Mouse (Mus musculus) forebrain, embryonic 15.5 days (tissue): ENCODE results near the gene Ube2s. TPM values are rescaled to one million over a fixed set of nuclear protein-coding genes. Genes with fewer than 3 reads are reported as not detected.
"Not testable (repeated sequence)": the region's sequence is repeated elsewhere in the genome, so short reads cannot be mapped to it uniquely, and the experiment has no call there.

Experiments
- ATAC-seq: fragments of 200-750 bp; cut with Nextera tagmentation; replicated peaks from 2 replicates; pipeline ENCODE4 v1.8.0; 2017; ENCODE audit warnings: mild to moderate bottlenecking, moderate TSS enrichment, moderate library complexity
- H3K27ac ChIP-seq: fragments of 300-500 bp; sonication (generic); replicated peaks from 2 replicates; pipeline ENCODE4 v1.5.1; 2015; ENCODE audit warnings: mild to moderate bottlenecking, inconsistent platforms
- H3K27me3 ChIP-seq: fragments of 300-500 bp; sonication (generic); 2 replicates; pipeline ENCODE4 v1.6.1; 2015; ENCODE audit warnings: inconsistent platforms
- H3K36me3 ChIP-seq: fragments of 300-500 bp; sonication (generic); 2 replicates; pipeline ENCODE4 v1.6.1; 2015; ENCODE audit warnings: mild to moderate bottlenecking, inconsistent platforms
- H3K4me1 ChIP-seq: fragments of 300-500 bp; sonication (generic); 2 replicates; pipeline ENCODE4 v1.6.1; 2015; ENCODE audit warnings: inconsistent platforms
- H3K4me2 ChIP-seq: fragments of 300-500 bp; sonication (generic); replicated peaks from 2 replicates; pipeline ENCODE4 v1.6.1; 2015; ENCODE audit warnings: mild to moderate bottlenecking, inconsistent platforms
- H3K4me3 ChIP-seq: fragments of 300-500 bp; sonication (generic); 2 replicates; pipeline ENCODE4 v1.5.1; 2015; ENCODE audit warnings: mild to moderate bottlenecking, inconsistent platforms
- H3K9ac ChIP-seq: fragments of 300-500 bp; sonication (generic); replicated peaks from 2 replicates; pipeline ENCODE4 v1.6.1; 2015; ENCODE audit warnings: mild to moderate bottlenecking, inconsistent platforms
- H3K9me3 ChIP-seq: fragments of 300-500 bp; sonication (generic); 2 replicates; pipeline ENCODE4 v1.6.1; 2016; ENCODE audit warnings: inconsistent platforms
- WGBS: fragments of 180-500 bp; shearing (Covaris S2); methylation state at CpG from one replicate; pipeline ENCODE4 v1.1.7; 2015; ENCODE audit warnings: mixed read lengths; 5-methylcytosine and 5-hydroxymethylcytosine counted together
- polyA plus RNA-seq: library from polyadenylated mRNA; unstranded; fragments of >200 nt; fragmentation: Nextera tagmentation; extraction: Ambion mirVana; gene quantifications from 2 replicates; pipeline ENCODE4 v1.2.1, GENCODE M21; 2015

Ube2s gene
- polyA plus RNA-seq, 1 experiment from 2014 or later, result 363 TPM

- WGBS, result 25% methylated on average over 8 of the region's 8 CpGs
- H3K27ac ChIP-seq, result peak overlapping the region; percentile 99
- no peak for ATAC-seq
- H3K27me3 ChIP-seq, result no peaks in the 10 kb centered on the region
- peaks cover 34% of the 10 kb centered on the region for H3K4me1 ChIP-seq
- peak overlapping the region; percentile 50 for H3K9ac ChIP-seq
- H3K36me3 ChIP-seq, result peaks cover 14% of the 10 kb centered on the region
- peak overlapping the region; percentile 77 for H3K4me3 ChIP-seq
- peak overlapping the region; percentile 81 for H3K4me2 ChIP-seq
- H3K9me3 ChIP-seq, result no peaks in the 10 kb centered on the region
These were observed 858 bp upstream of the Ube2s start for GRCm38 (mm10) chr7:4813105-4813791.

- WGBS, result 0% methylated on average over 31 of the region's 36 CpGs
- Histone ChIP-seq H3K9ac (peak overlapping the region; percentile 81), H3K4me3 (peak overlapping the region; percentile 77), H3K27ac (peak overlapping the region; percentile 99), H3K27me3 (no peaks in the 10 kb centered on the region), H3K4me1 (peaks cover 34% of the 10 kb centered on the region), H3K36me3 (peaks cover 24% of the 10 kb centered on the region), H3K9me3 (no peaks in the 10 kb centered on the region), H3K4me2 (peak overlapping the region; percentile 81)
- no peak for ATAC-seq
These were observed 518 bp downstream of the Ube2s start for GRCm38 (mm10) chr7:4811842-4812302.

GRCm38 (mm10) chr7:4811131-4811530, 1.3 kb downstream of the Ube2s start:
- not testable (repeated sequence) for H3K27ac ChIP-seq, H3K27me3 ChIP-seq, H3K9me3 ChIP-seq, ATAC-seq
- Histone ChIP-seq H3K36me3 (peaks cover 32% of the 10 kb centered on the region), H3K4me2 (peak overlapping the region; percentile 81), H3K4me3 (peak overlapping the region; percentile 77), H3K4me1 (peaks cover 34% of the 10 kb centered on the region), H3K9ac (peak overlapping the region; percentile 81)
- WGBS, result 33% methylated on average over 10 of the region's 10 CpGs

DNA sequence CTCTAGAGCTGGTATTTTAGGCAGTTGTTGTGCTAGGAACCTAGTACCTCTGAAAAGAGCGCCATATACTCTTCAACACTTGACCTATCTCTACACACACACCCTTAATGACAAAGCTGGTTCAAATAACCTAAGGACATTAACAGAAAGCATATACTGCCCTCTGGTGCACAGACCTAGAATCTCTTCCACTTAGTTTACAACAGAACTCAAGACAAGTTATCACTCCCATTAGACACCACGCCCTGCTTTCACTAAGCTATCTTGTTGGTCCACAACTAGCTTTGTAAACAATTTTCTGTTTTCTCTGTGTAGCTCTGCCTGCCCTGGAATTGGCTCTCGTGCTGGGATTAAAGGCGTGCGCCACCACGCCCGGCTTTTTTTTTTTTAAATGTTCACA, 5.7 kb downstream of the Ube2s start:
- Histone ChIP-seq H3K36me3 (peaks cover 46% of the 10 kb centered on the region), H3K9me3 (no peaks in the 10 kb centered on the region), H3K9ac (no peak overlapping the region), H3K4me3 (no peak overlapping the region), H3K27ac (no peak overlapping the region), H3K27me3 (no peaks in the 10 kb centered on the region), H3K4me2 (no peak overlapping the region), H3K4me1 (peaks cover 27% of the 10 kb centered on the region)
- 93% methylated on average over 7 of the region's 7 CpGs for WGBS
- no peak for ATAC-seq

- H3K4me3 ChIP-seq, result no peak overlapping the region
These were observed 10.1 kb downstream of the Ube2s start for GRCm38 (mm10) chr7:4802247-4802646.

DNA sequence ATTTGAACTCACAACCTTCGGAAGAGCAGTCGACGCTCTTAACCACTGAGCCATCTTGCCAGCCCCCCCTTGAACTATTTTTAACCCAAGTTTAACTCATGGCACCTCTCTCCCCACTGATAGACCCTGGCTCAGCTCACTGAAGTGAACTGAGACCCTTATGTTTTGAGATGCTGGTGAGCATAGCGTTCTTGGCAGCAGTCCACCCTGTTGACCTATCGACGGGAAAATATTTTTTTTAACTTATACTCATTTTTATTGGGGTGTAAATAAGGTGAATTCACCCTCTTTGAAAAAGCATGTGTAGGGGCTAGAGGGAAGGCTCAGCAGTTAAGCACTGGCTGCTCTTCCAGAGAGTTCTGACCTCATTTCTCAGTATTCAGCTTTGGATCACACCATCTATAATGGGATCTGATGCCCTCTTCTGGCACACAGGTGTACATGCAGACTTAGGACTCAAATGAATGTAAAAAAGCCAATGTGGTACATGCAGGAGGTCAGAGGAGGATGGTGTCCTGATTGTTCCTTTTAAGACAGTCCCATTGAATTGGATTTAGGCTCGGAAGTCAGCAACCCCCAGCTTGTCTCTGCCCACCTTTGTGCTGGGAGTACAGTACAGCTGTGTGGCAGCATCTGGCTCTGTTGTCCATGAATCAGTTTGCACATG, 16.5 kb downstream of the Ube2s start:
- 0 out of 2 replicates have a peak, but pooled peaks have one; percentile 6 for ATAC-seq
- no peak overlapping the region for H3K4me2 ChIP-seq
- peaks cover 20% of the 10 kb centered on the region for H3K4me1 ChIP-seq
- no peaks in the 10 kb centered on the region for H3K27me3 ChIP-seq
- no peak overlapping the region for H3K27ac ChIP-seq
- no peak overlapping the region for H3K9ac ChIP-seq
- no peaks in the 10 kb centered on the region for H3K9me3 ChIP-seq
- WGBS, result 67% methylated on average over 7 of the region's 7 CpGs
- H3K4me3 ChIP-seq, result no peak overlapping the region
- H3K36me3 ChIP-seq, result peaks cover 37% of the 10 kb centered on the region

More at GRCm38 (mm10) chr7:4802247-4802646, 10.1 kb downstream of the Ube2s start:
- Histone ChIP-seq H3K36me3 (peaks cover 31% of the 10 kb centered on the region), H3K4me2 (no peak overlapping the region), H3K9ac (no peak overlapping the region), H3K27me3 (no peaks in the 10 kb centered on the region), H3K27ac (no peak overlapping the region), H3K9me3 (no peaks in the 10 kb centered on the region), H3K4me1 (no peaks in the 10 kb centered on the region)
- no peak for ATAC-seq

DNA sequence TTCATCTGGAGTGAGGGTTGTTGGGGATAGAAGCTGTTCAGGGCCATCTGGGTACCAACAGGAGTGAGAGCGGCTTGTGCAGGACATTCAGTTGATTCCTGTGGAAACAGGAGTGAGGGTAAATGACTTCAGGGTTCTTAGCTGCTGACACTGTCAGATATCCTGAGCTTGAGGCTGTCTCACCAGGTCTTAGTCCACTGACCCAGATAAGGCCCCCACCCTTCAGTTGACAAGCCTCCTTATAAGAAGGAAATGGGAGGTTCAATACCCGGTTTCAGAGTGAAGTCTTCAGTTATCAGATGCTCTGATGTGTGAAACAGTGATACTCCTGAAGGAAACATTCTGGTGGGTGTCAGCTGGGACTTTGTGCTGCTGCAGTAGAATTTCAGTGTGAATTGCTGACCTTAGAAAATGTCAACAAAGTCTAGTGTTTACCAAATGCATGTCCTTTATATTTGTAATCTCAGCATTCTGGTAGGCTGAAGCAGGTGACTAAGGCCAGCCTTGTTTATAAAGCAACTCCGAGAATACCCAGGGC, 17.7 kb downstream of the Ube2s start:
- Histone ChIP-seq H3K9me3 (no peaks in the 10 kb centered on the region), H3K27ac (no peak overlapping the region), H3K4me2 (no peak overlapping the region), H3K4me3 (no peak overlapping the region), H3K27me3 (no peaks in the 10 kb centered on the region), H3K9ac (no peak overlapping the region), H3K4me1 (peaks cover 20% of the 10 kb centered on the region), H3K36me3 (peaks cover 37% of the 10 kb centered on the region)
- no peak for ATAC-seq
- 84% methylated on average over 3 of the region's 3 CpGs for WGBS

- Histone ChIP-seq H3K9ac (peak overlapping the region; percentile 93), H3K9me3 (no peaks in the 10 kb centered on the region), H3K4me1 (peaks cover 30% of the 10 kb centered on the region), H3K4me3 (peak overlapping the region; percentile 92), H3K36me3 (peaks cover 37% of the 10 kb centered on the region), H3K27ac (no peak overlapping the region), H3K27me3 (no peaks in the 10 kb centered on the region), H3K4me2 (peak overlapping the region; percentile 78)
- 42% methylated on average over 4 of the region's 4 CpGs for WGBS
- ATAC-seq, result no peak
These were observed 18.7 kb downstream of the Ube2s start for GRCm38 (mm10) chr7:4793674-4794073.

GRCm38 (mm10) chr7:4793248-4793647, 19.1 kb downstream of the Ube2s start:
- not testable (repeated sequence) for H3K9me3 ChIP-seq, H3K27me3 ChIP-seq
- H3K4me3 ChIP-seq, result peak overlapping the region; percentile 92
- peak overlapping the region; percentile 78 for H3K4me2 ChIP-seq
- peak overlapping the region; percentile 93 for H3K9ac ChIP-seq
- peak; percentile 18 for ATAC-seq
- H3K36me3 ChIP-seq, result peaks cover 37% of the 10 kb centered on the region
- H3K27ac ChIP-seq, result peak overlapping the region; percentile 89
- peaks cover 34% of the 10 kb centered on the region for H3K4me1 ChIP-seq
- WGBS, result under 1% methylated on average over 29 of the region's 31 CpGs

GRCm38 (mm10) chr7:4792278-4793212, 19.8 kb downstream of the Ube2s start, which contains the start of gene Rpl28:
Rpl28 (plus strand) TSS chr7:4792874.
- Histone ChIP-seq H3K36me3 (peaks cover 34% of the 10 kb centered on the region), H3K27ac (peak within 1 kb of the TSS; percentile 89), H3K4me1 (peaks cover 35% of the 10 kb centered on the region), H3K4me3 (peak within 1 kb of the TSS; percentile 92), H3K4me2 (peak within 1 kb of the TSS; percentile 78), H3K9me3 (no peaks in the 10 kb centered on the region), H3K27me3 (peaks cover 2% of the 10 kb centered on the region; the same call in 1 of the 2 replicates), H3K9ac (peak within 1 kb of the TSS; percentile 93)
- ATAC-seq, result peak; percentile 92
- whole genome bisulfite sequencing, result 1% methylated on average over 54 of the region's 54 CpGs

GRCm38 (mm10) chr7:4789436-4789935, 22.9 kb downstream of the Ube2s start, which contains the start of gene Tmem238:
Tmem238 (minus strand) TSS chr7:4789656.
- no peaks in the 10 kb centered on the region for H3K9me3 ChIP-seq
- H3K4me2 ChIP-seq, result peak within 1 kb of the TSS; percentile 91
- ATAC-seq, result no peak
- peak within 1 kb of the TSS; percentile 71 for H3K9ac ChIP-seq
- H3K4me1 ChIP-seq, result peaks cover 31% of the 10 kb centered on the region
- peak within 1 kb of the TSS; percentile 53 for H3K4me3 ChIP-seq
- H3K27me3 ChIP-seq, result peaks cover 4% of the 10 kb centered on the region; the same call in 1 of the 2 replicates
- WGBS, result 10% methylated on average over 33 of the region's 40 CpGs
- H3K27ac ChIP-seq, result no peak within 1 kb of the TSS
- peaks cover 5% of the 10 kb centered on the region for H3K36me3 ChIP-seq
